Mouse (Mus musculus): ENCODE results near the gene Msantd2. TPM values are rescaled to one million over a fixed set of nuclear protein-coding genes. Genes with fewer than 3 reads are reported as not detected.

Msantd2 gene
- polyA plus RNA-seq, 1 experiment from 2014 or later = 27.9 TPM

GRCm38 (mm10) chr9:37530888-37531705 lies 42.0 kb downstream of the Msantd2 start:
- 3% methylated on average over 31 of the region's 31 CpGs for WGBS

DNA sequence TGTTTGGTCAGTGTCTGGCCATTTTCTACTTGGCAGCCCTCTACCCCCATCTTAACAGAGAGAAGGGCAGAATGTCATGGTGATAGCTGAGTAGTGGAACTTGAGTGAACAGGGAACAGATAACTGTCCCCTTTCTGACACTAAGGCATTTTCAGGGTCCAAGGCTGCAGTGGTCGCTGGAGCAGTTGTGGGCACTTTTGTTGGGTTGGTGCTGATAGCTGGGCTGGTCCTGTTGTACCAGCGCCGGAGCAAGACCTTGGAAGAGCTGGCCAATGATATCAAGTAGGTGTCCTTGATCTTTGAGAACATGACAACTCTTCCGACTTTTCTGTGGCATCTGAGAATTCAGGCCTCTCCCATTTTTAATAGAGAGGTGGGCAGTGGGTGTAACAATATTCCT lies 47.7 kb downstream of the Msantd2 start:
- no peak for ATAC-seq (ENCODE audit: low FRiP score, low read depth)
- Histone ChIP-seq H3K4me3 (no peak overlapping the region), H3K36me3 (no peaks in the 10 kb centered on the region), H3K9ac (no peak overlapping the region), H3K27ac (replicated peaks) (no peak overlapping the region), H3K27me3 (no peaks in the 10 kb centered on the region), H3K9me3 (no peaks in the 10 kb centered on the region), H3K4me1 (replicated peaks) (no peaks in the 10 kb centered on the region), H3K4me2 (no peak overlapping the region)
- 83% methylated on average over 4 of the region's 4 CpGs for WGBS

More at GRCm38 (mm10) chr9:37530888-37531705, 42.0 kb downstream of the Msantd2 start:
- H3K4me1 ChIP-seq (replicated peaks) = peaks cover 20% of the 10 kb centered on the region
- peak; percentile 63 for ATAC-seq (ENCODE audit: low FRiP score, low read depth)
- peak overlapping the region; percentile 15; the same call in 1 of the 2 replicates for H3K9ac ChIP-seq
- H3K4me3 ChIP-seq = peak overlapping the region; percentile 34
- peak overlapping the region; percentile 61 for H3K4me2 ChIP-seq
- no peaks in the 10 kb centered on the region for H3K9me3 ChIP-seq
- H3K36me3 ChIP-seq = no peaks in the 10 kb centered on the region
- peaks cover 36% of the 10 kb centered on the region for H3K27me3 ChIP-seq
- H3K27ac ChIP-seq (replicated peaks) = no peak overlapping the region

GRCm38 (mm10) chr9:37537658-37538250 lies 48.6 kb downstream of the Msantd2 start:
- 0 out of 2 replicates have a peak, but pooled peaks cover 4% of the 10 kb centered on the region for H3K27me3 ChIP-seq
- no peak overlapping the region for H3K27ac ChIP-seq (replicated peaks)
- ATAC-seq (ENCODE audit: low FRiP score, low read depth) = no peak
- no peak overlapping the region for H3K9ac ChIP-seq
- H3K4me3 ChIP-seq = no peak overlapping the region
- no peaks in the 10 kb centered on the region for H3K4me1 ChIP-seq (replicated peaks)
- H3K9me3 ChIP-seq = no peaks in the 10 kb centered on the region
- H3K36me3 ChIP-seq = no peaks in the 10 kb centered on the region
- no peak overlapping the region for H3K4me2 ChIP-seq
- WGBS = 73% methylated on average over 5 of the region's 5 CpGs

DNA sequence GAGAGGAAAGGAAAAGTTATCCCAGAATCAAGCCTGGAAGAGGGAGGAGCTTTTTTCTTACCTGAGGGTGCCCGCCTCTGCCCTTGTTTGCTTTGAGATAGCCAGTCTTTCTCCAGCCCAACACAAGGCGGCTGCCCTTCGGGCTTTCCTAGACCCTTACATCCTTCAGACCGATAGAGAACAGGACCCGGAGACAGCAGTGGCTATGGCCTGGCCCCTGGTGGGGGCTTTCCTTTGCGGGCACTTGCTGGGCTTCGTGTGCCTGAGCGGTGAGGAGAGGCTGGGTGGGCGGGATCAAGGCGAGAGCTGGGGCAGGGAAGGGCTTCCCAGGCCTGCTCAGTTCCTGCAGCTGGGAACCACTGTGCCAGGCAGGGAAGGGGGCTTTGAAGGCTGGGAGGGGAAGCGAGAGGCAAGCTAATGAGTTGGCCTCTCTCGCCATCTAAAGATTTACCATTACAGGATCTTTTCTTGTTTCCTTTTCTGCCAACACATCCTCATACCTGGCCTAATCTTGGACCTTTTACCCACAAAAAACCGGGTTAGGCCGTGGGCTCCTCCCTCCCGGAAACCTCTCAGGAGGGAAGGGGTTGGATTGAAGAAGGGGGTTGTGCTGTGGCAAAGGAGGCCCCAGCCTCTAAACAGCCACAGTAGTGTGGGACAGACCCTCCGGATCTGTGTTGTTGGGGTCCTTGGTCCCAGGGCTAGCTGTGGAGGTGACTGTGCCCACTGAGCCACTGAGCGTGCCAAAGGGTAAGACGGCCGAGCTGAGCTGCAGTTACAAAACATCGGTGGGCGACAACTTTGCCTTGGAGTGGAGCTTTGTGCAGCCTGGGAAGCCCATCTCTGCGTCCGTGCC lies 50.3 kb downstream of the Msantd2 start, which contains the start of gene Vsig2:
Vsig2 (plus strand) TSS at position 86 of the 856 bp plus-strand sequence.
- ATAC-seq (ENCODE audit: low FRiP score, low read depth) = 0 out of 2 replicates have a peak, but pooled peaks have one; percentile 21
- H3K9ac ChIP-seq = no peak within 1 kb of the TSS
- H3K27ac ChIP-seq (replicated peaks) = no peak within 1 kb of the TSS
- peaks cover 16% of the 10 kb centered on the region; the same call in 1 of the 2 replicates for H3K27me3 ChIP-seq
- no peaks in the 10 kb centered on the region for H3K36me3 ChIP-seq
- H3K4me3 ChIP-seq = no peak within 1 kb of the TSS
- H3K4me2 ChIP-seq = no peak within 1 kb of the TSS
- H3K4me1 ChIP-seq (replicated peaks) = peaks cover 4% of the 10 kb centered on the region
- no peaks in the 10 kb centered on the region for H3K9me3 ChIP-seq
- 49% methylated on average over 23 of the region's 23 CpGs for WGBS

DNA sequence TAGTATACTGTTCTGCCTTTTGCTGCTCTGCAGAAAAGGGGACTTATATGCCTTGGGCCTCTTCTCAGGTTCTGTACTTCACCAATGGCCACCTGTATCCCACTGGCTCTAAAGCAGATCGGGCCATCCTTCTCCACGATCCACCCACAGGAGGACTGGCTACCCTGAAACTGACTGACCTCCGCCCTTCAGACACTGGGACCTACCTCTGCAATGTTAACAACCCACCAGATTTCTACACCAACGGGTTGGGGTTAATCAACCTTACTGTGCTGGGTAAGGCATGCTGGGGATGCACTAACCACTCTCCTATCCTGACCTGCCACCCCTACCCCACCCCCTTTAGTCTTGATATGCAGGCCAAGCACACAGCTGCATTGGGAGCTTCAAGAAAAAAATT lies 51.1 kb downstream of the Msantd2 start:
- H3K4me1 ChIP-seq (replicated peaks) = peaks cover 12% of the 10 kb centered on the region
- H3K4me2 ChIP-seq = no peak overlapping the region
- no peak overlapping the region for H3K27ac ChIP-seq (replicated peaks)
- no peaks in the 10 kb centered on the region for H3K9me3 ChIP-seq
- H3K36me3 ChIP-seq = no peaks in the 10 kb centered on the region
- WGBS = 86% methylated on average over 4 of the region's 4 CpGs
- ATAC-seq (ENCODE audit: low FRiP score, low read depth) = no peak
- peaks cover 19% of the 10 kb centered on the region for H3K27me3 ChIP-seq
- H3K4me3 ChIP-seq = no peak overlapping the region
- H3K9ac ChIP-seq = no peak overlapping the region

GRCm38 (mm10) chr9:37540701-37541575 lies 51.8 kb downstream of the Msantd2 start:
- H3K36me3 ChIP-seq = no peaks in the 10 kb centered on the region
- no peak for ATAC-seq (ENCODE audit: low FRiP score, low read depth)
- H3K4me3 ChIP-seq = no peak overlapping the region
- H3K27ac ChIP-seq (replicated peaks) = no peak overlapping the region
- H3K27me3 ChIP-seq = peaks cover 26% of the 10 kb centered on the region
- H3K9me3 ChIP-seq = no peaks in the 10 kb centered on the region
- H3K9ac ChIP-seq = no peak overlapping the region
- 83% methylated on average over 6 of the region's 6 CpGs for WGBS
- H3K4me2 ChIP-seq = no peak overlapping the region
- H3K4me1 ChIP-seq (replicated peaks) = peaks cover 19% of the 10 kb centered on the region

DNA sequence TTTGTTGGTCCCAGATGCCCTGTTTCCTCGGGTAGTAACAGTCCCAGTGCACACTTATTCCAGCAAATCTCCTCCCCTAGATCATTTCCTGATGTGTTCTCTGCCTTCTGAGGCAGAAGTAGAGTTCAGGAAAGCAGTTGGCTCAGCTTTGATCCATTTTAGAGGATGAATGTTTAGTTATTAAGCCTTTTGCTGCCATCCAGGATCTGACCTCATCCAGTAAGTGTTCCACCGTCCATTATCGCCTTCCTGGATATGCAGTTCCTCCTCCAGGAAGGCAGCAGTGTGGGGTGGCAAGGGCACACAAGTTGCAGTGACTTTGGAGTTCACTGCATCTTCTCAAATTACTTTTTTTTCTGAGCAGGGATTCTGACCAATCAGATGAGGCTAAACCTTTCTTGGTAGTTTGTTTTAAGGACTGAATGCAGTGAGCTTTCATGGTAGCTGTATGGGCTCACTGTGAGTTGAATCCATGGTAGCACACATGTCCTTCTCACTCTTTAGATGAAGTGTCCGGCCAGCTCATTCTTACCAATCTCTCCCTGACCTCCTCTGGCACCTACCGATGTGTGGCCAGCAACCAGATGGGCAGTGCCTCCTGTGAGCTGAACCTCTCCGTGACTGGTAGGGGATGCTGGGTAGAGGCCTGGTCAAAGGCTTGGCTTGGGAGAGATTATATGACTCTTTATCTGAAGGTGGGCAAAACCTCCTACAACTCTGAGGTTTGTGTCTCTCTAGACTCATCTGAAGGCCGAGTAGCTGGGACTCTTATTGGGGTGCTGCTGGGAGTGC lies 52.9 kb downstream of the Msantd2 start:
- no peaks in the 10 kb centered on the region for H3K36me3 ChIP-seq
- H3K27me3 ChIP-seq = peaks cover 36% of the 10 kb centered on the region
- no peak for ATAC-seq (ENCODE audit: low FRiP score, low read depth)
- H3K9me3 ChIP-seq = no peaks in the 10 kb centered on the region
- no peak overlapping the region for H3K4me2 ChIP-seq
- no peak overlapping the region for H3K9ac ChIP-seq
- H3K27ac ChIP-seq (replicated peaks) = no peak overlapping the region
- no peak overlapping the region for H3K4me3 ChIP-seq
- WGBS = 73% methylated on average over 7 of the region's 7 CpGs
- H3K4me1 ChIP-seq (replicated peaks) = peaks cover 21% of the 10 kb centered on the region

- peaks cover 52% of the 10 kb centered on the region for H3K27me3 ChIP-seq
- H3K4me3 ChIP-seq = peak overlapping the region; percentile 31
- no peaks in the 10 kb centered on the region for H3K36me3 ChIP-seq
- no peak; the same call in 1 of the 2 replicates for ATAC-seq (ENCODE audit: low FRiP score, low read depth)
- peak overlapping the region; percentile 60 for H3K4me2 ChIP-seq
- H3K9ac ChIP-seq = no peak overlapping the region
- H3K4me1 ChIP-seq (replicated peaks) = peaks cover 21% of the 10 kb centered on the region
- H3K9me3 ChIP-seq = no peaks in the 10 kb centered on the region
- WGBS = 26% methylated on average over 12 of the region's 12 CpGs
- no peak overlapping the region for H3K27ac ChIP-seq (replicated peaks)
These were observed 54.8 kb downstream of the Msantd2 start for GRCm38 (mm10) chr9:37543869-37544440.

DNA sequence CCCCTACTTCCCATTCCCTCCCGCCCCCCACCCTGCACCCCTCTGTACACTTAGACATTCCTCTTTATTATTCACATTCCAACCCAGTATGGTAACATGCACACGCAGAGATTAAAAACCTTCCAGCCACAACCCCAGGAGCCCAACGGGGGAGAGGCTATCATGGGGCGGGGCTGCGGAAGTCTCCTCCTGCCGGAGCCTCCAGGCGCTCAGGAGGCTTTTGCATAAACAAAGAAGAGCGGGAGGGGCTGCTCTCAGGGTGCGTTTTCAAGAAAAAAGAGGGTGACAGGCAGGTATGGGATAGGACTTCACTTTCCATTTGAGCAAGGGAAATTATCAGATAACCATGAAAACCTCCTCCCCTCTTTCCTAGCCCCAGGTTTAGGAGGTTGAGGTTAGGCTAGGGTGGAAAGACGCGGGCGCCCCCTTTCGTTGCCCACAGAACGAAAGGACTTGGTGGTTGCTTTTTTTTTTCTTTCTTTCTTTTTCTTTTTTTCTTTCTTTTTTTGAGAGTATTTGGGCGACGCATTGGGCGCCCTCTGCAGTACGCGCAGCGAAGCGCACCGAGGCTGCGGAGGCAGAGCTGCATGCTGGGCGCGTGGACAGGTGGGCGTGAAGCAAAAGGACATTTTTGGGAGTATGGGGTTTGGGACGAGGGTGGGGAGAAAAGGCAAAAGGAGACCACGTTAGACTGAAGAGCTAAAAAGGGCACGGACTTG lies 55.5 kb downstream of the Msantd2 start:
- Histone ChIP-seq H3K9ac (no peak overlapping the region; the same call in 1 of the 2 replicates), H3K4me3 (peak overlapping the region; percentile 31), H3K4me1 (replicated peaks) (peaks cover 21% of the 10 kb centered on the region), H3K36me3 (no peaks in the 10 kb centered on the region), H3K9me3 (no peaks in the 10 kb centered on the region), H3K27me3 (peaks cover 57% of the 10 kb centered on the region), H3K27ac (replicated peaks) (no peak overlapping the region), H3K4me2 (peak overlapping the region; percentile 60)
- under 1% methylated on average over 29 of the region's 29 CpGs for WGBS
- peak; percentile 54 for ATAC-seq (ENCODE audit: low FRiP score, low read depth)

DNA sequence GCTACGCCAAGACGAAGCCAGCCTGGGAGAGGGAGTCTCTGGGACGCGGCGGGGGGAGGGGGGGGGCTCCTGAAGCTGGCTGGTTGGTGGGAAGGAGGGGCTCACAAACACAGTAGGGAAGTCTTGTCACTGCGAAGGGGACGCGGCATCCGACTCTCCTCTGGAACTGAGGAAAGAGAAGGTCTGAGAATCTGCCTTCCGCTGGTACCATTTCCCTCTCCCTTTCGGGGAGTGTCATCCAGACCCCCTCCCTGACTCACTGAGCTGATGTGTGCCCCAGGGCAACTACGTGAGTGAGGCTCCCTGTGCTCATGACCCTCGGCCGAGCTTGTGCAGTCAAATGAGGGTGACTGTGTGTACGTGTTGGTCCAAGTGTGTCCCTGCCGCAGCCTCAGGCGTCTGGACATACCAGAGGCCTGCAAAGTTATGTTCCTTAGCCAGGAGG lies 56.1 kb downstream of the Msantd2 start:
- no peak overlapping the region for H3K9ac ChIP-seq
- H3K4me1 ChIP-seq (replicated peaks) = peaks cover 21% of the 10 kb centered on the region
- H3K4me2 ChIP-seq = peak overlapping the region; percentile 60
- no peak overlapping the region for H3K27ac ChIP-seq (replicated peaks)
- H3K36me3 ChIP-seq = no peaks in the 10 kb centered on the region
- peak; percentile 51 for ATAC-seq (ENCODE audit: low FRiP score, low read depth)
- H3K9me3 ChIP-seq = no peaks in the 10 kb centered on the region
- peak overlapping the region; percentile 31 for H3K4me3 ChIP-seq
- peaks cover 63% of the 10 kb centered on the region for H3K27me3 ChIP-seq
- WGBS = 12% methylated on average over 17 of the region's 17 CpGs
